Mouse (Mus musculus) splenic B cell, adult 2 months (primary cell): ENCODE results near the gene Alyref2.
A peak's percentile ranks its signal among the peaks of the same experiment; 100 is the strongest.

ENCODE experiments used
- DNase-seq: peaks from one replicate; pipeline ENCODE4 v3.0.0-alpha.2; 2011; ENCODE audit warnings: low read depth, low spot score
- H3K27me3 ChIP-seq: 2 replicates; pipeline ENCODE4 v1.6.1; 2012; ENCODE audit warnings: mild to moderate bottlenecking, low read length, moderate library complexity, mixed read lengths; ENCODE audit not compliant: control insufficient read depth, poor library complexity, insufficient read depth, severe bottlenecking
- H3K36me3 ChIP-seq: 2 replicates; pipeline ENCODE4 v1.6.1; 2012; ENCODE audit warnings: mild to moderate bottlenecking, low read length, moderate library complexity, mixed read lengths; ENCODE audit not compliant: control insufficient read depth, poor library complexity, insufficient read depth, severe bottlenecking

Gene Alyref2

GRCm38 (mm10) chr1:171473920-171474640 lies 29.2 kb upstream of the Alyref2 start:
- peak; percentile 18 for DNase-seq
- no peaks in the 10 kb centered on the region for H3K36me3 ChIP-seq
- no peaks in the 10 kb centered on the region for H3K27me3 ChIP-seq

- Histone ChIP-seq H3K36me3 (no peaks in the 10 kb centered on the region), H3K27me3 (no peaks in the 10 kb centered on the region)
- no peak for DNase-seq
These were observed 26.2 kb upstream of the Alyref2 start for GRCm38 (mm10) chr1:171477123-171477522.

- DNase-seq, result peak; percentile 28
- Histone ChIP-seq H3K36me3 (no peaks in the 10 kb centered on the region), H3K27me3 (no peaks in the 10 kb centered on the region)
These were observed 25.3 kb upstream of the Alyref2 start for GRCm38 (mm10) chr1:171477758-171478545.

GRCm38 (mm10) chr1:171478968-171479367 lies 24.3 kb upstream of the Alyref2 start:
- no peaks in the 10 kb centered on the region for H3K36me3 ChIP-seq
- DNase-seq, result peak; percentile 76
- H3K27me3 ChIP-seq, result no peaks in the 10 kb centered on the region

GRCm38 (mm10) chr1:171494241-171494640 lies 9.0 kb upstream of the Alyref2 start:
- H3K27me3 ChIP-seq, result no peaks in the 10 kb centered on the region
- H3K36me3 ChIP-seq, result no peaks in the 10 kb centered on the region
- no peak for DNase-seq

- no peaks in the 10 kb centered on the region for H3K36me3 ChIP-seq
- DNase-seq, result no peak
- no peaks in the 10 kb centered on the region for H3K27me3 ChIP-seq
These were observed 7.9 kb upstream of the Alyref2 start for GRCm38 (mm10) chr1:171495371-171495770.

- no peaks in the 10 kb centered on the region for H3K36me3 ChIP-seq
- no peaks in the 10 kb centered on the region for H3K27me3 ChIP-seq
- DNase-seq, result peak; percentile 28
These were observed 3.4 kb upstream of the Alyref2 start for GRCm38 (mm10) chr1:171499856-171500255.

GRCm38 (mm10) chr1:171501016-171501610 lies 2.2 kb upstream of the Alyref2 start:
- no peak for DNase-seq
- Histone ChIP-seq H3K36me3 (no peaks in the 10 kb centered on the region), H3K27me3 (no peaks in the 10 kb centered on the region)

GRCm38 (mm10) chr1:171501636-171502080 lies 1.6 kb upstream of the Alyref2 start:
- H3K36me3 ChIP-seq, result no peaks in the 10 kb centered on the region
- DNase-seq, result peak; percentile 52
- H3K27me3 ChIP-seq, result no peaks in the 10 kb centered on the region

GRCm38 (mm10) chr1:171502388-171503249 lies 659 bp upstream of the Alyref2 start:
- Histone ChIP-seq H3K36me3 (no peaks in the 10 kb centered on the region), H3K27me3 (no peaks in the 10 kb centered on the region)
- DNase-seq, result peak; percentile 90

GRCm38 (mm10) chr1:171503592-171504291 lies 464 bp downstream of the Alyref2 start:
- DNase-seq, result peak; percentile 83
- H3K27me3 ChIP-seq, result no peaks in the 10 kb centered on the region
- H3K36me3 ChIP-seq, result no peaks in the 10 kb centered on the region

- DNase-seq, result peak; percentile 30
- no peaks in the 10 kb centered on the region for H3K27me3 ChIP-seq
- no peaks in the 10 kb centered on the region for H3K36me3 ChIP-seq
These were observed 1.3 kb downstream of the Alyref2 start for GRCm38 (mm10) chr1:171504586-171504985.

GRCm38 (mm10) chr1:171513234-171513633 lies 10.0 kb downstream of the Alyref2 start:
- H3K27me3 ChIP-seq, result no peaks in the 10 kb centered on the region
- no peak for DNase-seq

GRCm38 (mm10) chr1:171513760-171514159 lies 10.5 kb downstream of the Alyref2 start:
- DNase-seq, result no peak
- H3K36me3 ChIP-seq, result no peaks in the 10 kb centered on the region
- H3K27me3 ChIP-seq, result no peaks in the 10 kb centered on the region

More at GRCm38 (mm10) chr1:171513234-171513633, 10.0 kb downstream of the Alyref2 start:
- H3K36me3 ChIP-seq, result no peaks in the 10 kb centered on the region
